Mouse (Mus musculus): Measurements from ENCODE around the gene Tmed10. TPM values are rescaled to one million over a fixed set of nuclear protein-coding genes. Genes with fewer than 3 reads are reported as not detected.

Tmed10 gene
- polyA plus RNA-seq, 1 experiment from 2014 or later = 323 TPM

- no peak for ATAC-seq (replicated peaks; ENCODE audit: low FRiP score)
- H3K27ac ChIP-seq = no peak overlapping the region
- H3K4me1 ChIP-seq = 0 out of 2 replicates have a peak, but pooled peaks cover 3% of the 10 kb centered on the region
- WGBS = 92% methylated on average over 6 of the region's 6 CpGs
- H3K4me3 ChIP-seq (replicated peaks) = no peak overlapping the region
- no peak overlapping the region for H3K4me2 ChIP-seq
- no peaks in the 10 kb centered on the region for H3K9me3 ChIP-seq (replicated peaks)
- peaks cover 72% of the 10 kb centered on the region for H3K36me3 ChIP-seq
- H3K27me3 ChIP-seq = no peaks in the 10 kb centered on the region
- no peak overlapping the region for H3K9ac ChIP-seq
These were observed 29.1 kb downstream of the Tmed10 start for GRCm38 (mm10) chr12:85345559-85345958.

GRCm38 (mm10) chr12:85344252-85344651 is 30.4 kb downstream of the Tmed10 start:
- 57% methylated on average over 7 of the region's 7 CpGs for WGBS
- no peak overlapping the region for H3K4me2 ChIP-seq

GRCm38 (mm10) chr12:85342310-85342709 is 32.3 kb downstream of the Tmed10 start:
- 84% methylated on average over 3 of the region's 4 CpGs for WGBS
- no peak for ATAC-seq (replicated peaks; ENCODE audit: low FRiP score)

More at GRCm38 (mm10) chr12:85344252-85344651, 30.4 kb downstream of the Tmed10 start:
- peaks cover 60% of the 10 kb centered on the region for H3K36me3 ChIP-seq
- no peak overlapping the region for H3K9ac ChIP-seq
- no peaks in the 10 kb centered on the region for H3K9me3 ChIP-seq (replicated peaks)
- no peak overlapping the region for H3K4me3 ChIP-seq (replicated peaks)
- ATAC-seq (replicated peaks; ENCODE audit: low FRiP score) = no peak
- H3K4me1 ChIP-seq = peaks cover 8% of the 10 kb centered on the region
- H3K27me3 ChIP-seq = no peaks in the 10 kb centered on the region
- no peak overlapping the region for H3K27ac ChIP-seq

GRCm38 (mm10) chr12:85341131-85341530 is 33.5 kb downstream of the Tmed10 start:
- Histone ChIP-seq H3K36me3 (peaks cover 38% of the 10 kb centered on the region), H3K9me3 (replicated peaks) (no peaks in the 10 kb centered on the region), H3K27ac (no peak overlapping the region), H3K4me1 (peaks cover 17% of the 10 kb centered on the region), H3K9ac (no peak overlapping the region), H3K27me3 (no peaks in the 10 kb centered on the region), H3K4me2 (no peak overlapping the region), H3K4me3 (replicated peaks) (no peak overlapping the region)
- ATAC-seq (replicated peaks; ENCODE audit: low FRiP score) = no peak
- WGBS = 63% methylated on average over 1 of the region's 1 CpGs

More at GRCm38 (mm10) chr12:85342310-85342709, 32.3 kb downstream of the Tmed10 start:
- H3K36me3 ChIP-seq = peaks cover 41% of the 10 kb centered on the region
- H3K27ac ChIP-seq = no peak overlapping the region
- H3K4me2 ChIP-seq = no peak overlapping the region
- H3K4me1 ChIP-seq = peaks cover 17% of the 10 kb centered on the region
- H3K4me3 ChIP-seq (replicated peaks) = no peak overlapping the region
- no peak overlapping the region for H3K9ac ChIP-seq
- H3K9me3 ChIP-seq (replicated peaks) = no peaks in the 10 kb centered on the region
- H3K27me3 ChIP-seq = no peaks in the 10 kb centered on the region

GRCm38 (mm10) chr12:85339947-85340346 is 34.7 kb downstream of the Tmed10 start:
- Histone ChIP-seq H3K9ac (0 out of 2 replicates have a peak overlapping the region, but pooled peaks have one; percentile 11), H3K9me3 (replicated peaks) (no peaks in the 10 kb centered on the region), H3K4me2 (peak overlapping the region; percentile 70), H3K4me3 (replicated peaks) (peak overlapping the region; percentile 99), H3K36me3 (peaks cover 38% of the 10 kb centered on the region), H3K27me3 (no peaks in the 10 kb centered on the region), H3K4me1 (peaks cover 17% of the 10 kb centered on the region), H3K27ac (peak overlapping the region; percentile 62)
- 35% methylated on average over 4 of the region's 4 CpGs for WGBS
- ATAC-seq (replicated peaks; ENCODE audit: low FRiP score) = no peak

- peak within 1 kb of the TSS; percentile 95 for H3K27ac ChIP-seq
- under 1% methylated on average over 36 of the region's 36 CpGs for WGBS
- H3K36me3 ChIP-seq = peaks cover 39% of the 10 kb centered on the region
- peak within 1 kb of the TSS; percentile 99 for H3K4me3 ChIP-seq (replicated peaks)
- peak within 1 kb of the TSS; percentile 70 for H3K4me2 ChIP-seq
- no peaks in the 10 kb centered on the region for H3K9me3 ChIP-seq (replicated peaks)
- peaks cover 17% of the 10 kb centered on the region for H3K4me1 ChIP-seq
- ATAC-seq (replicated peaks; ENCODE audit: low FRiP score) = peak; percentile 91
- peak within 1 kb of the TSS; percentile 99 for H3K9ac ChIP-seq
- H3K27me3 ChIP-seq = no peaks in the 10 kb centered on the region
These were observed 35.4 kb downstream of the Tmed10 start, which contains the start of gene Nek9 for GRCm38 (mm10) chr12:85339243-85339729. TSS of gene Nek9 (minus strand) at chr12:85339362.

GRCm38 (mm10) chr12:85338815-85339214 is 35.8 kb downstream of the Tmed10 start:
- peaks cover 17% of the 10 kb centered on the region for H3K4me1 ChIP-seq
- H3K27ac ChIP-seq = peak overlapping the region; percentile 95
- H3K36me3 ChIP-seq = peaks cover 39% of the 10 kb centered on the region
- H3K27me3 ChIP-seq = no peaks in the 10 kb centered on the region
- H3K9me3 ChIP-seq (replicated peaks) = no peaks in the 10 kb centered on the region
- WGBS = 1% methylated on average over 40 of the region's 42 CpGs
- H3K4me3 ChIP-seq (replicated peaks) = peak overlapping the region; percentile 99
- H3K9ac ChIP-seq = peak overlapping the region; percentile 99
- ATAC-seq (replicated peaks; ENCODE audit: low FRiP score) = peak; percentile 78
- H3K4me2 ChIP-seq = peak overlapping the region; percentile 70

- Histone ChIP-seq H3K36me3 (peaks cover 41% of the 10 kb centered on the region), H3K4me1 (peaks cover 17% of the 10 kb centered on the region), H3K4me3 (replicated peaks) (peak overlapping the region; percentile 99), H3K27me3 (no peaks in the 10 kb centered on the region), H3K9ac (peak overlapping the region; percentile 99; the same call in 1 of the 2 replicates), H3K27ac (no peak overlapping the region), H3K9me3 (replicated peaks) (no peaks in the 10 kb centered on the region), H3K4me2 (peak overlapping the region; percentile 70)
- WGBS = 82% methylated on average over 6 of the region's 6 CpGs
- ATAC-seq (replicated peaks; ENCODE audit: low FRiP score) = no peak
These were observed 36.9 kb downstream of the Tmed10 start for GRCm38 (mm10) chr12:85337567-85338311.

GRCm38 (mm10) chr12:85330153-85330552 is 44.5 kb downstream of the Tmed10 start:
- H3K36me3 ChIP-seq = peaks cover 94% of the 10 kb centered on the region
- 89% methylated on average over 7 of the region's 7 CpGs for WGBS
- no peak overlapping the region for H3K4me3 ChIP-seq (replicated peaks)
- H3K4me1 ChIP-seq = no peaks in the 10 kb centered on the region
- no peak overlapping the region for H3K27ac ChIP-seq
- no peak for ATAC-seq (replicated peaks; ENCODE audit: low FRiP score)
- no peak overlapping the region for H3K9ac ChIP-seq
- no peak overlapping the region for H3K4me2 ChIP-seq
- H3K27me3 ChIP-seq = no peaks in the 10 kb centered on the region
- H3K9me3 ChIP-seq (replicated peaks) = no peaks in the 10 kb centered on the region

GRCm38 (mm10) chr12:85308651-85309050 is 66.0 kb downstream of the Tmed10 start:
- WGBS = 86% methylated on average over 3 of the region's 3 CpGs
- no peak overlapping the region for H3K27ac ChIP-seq
- ATAC-seq (replicated peaks; ENCODE audit: low FRiP score) = no peak
- H3K4me1 ChIP-seq = peaks cover 3% of the 10 kb centered on the region
- H3K36me3 ChIP-seq = peaks cover 99% of the 10 kb centered on the region
- H3K9me3 ChIP-seq (replicated peaks) = no peaks in the 10 kb centered on the region
- H3K4me3 ChIP-seq (replicated peaks) = no peak overlapping the region
- no peaks in the 10 kb centered on the region for H3K27me3 ChIP-seq
- H3K9ac ChIP-seq = no peak overlapping the region
- H3K4me2 ChIP-seq = no peak overlapping the region

GRCm38 (mm10) chr12:85305247-85305892 is 69.3 kb downstream of the Tmed10 start:
- Histone ChIP-seq H3K27me3 (no peaks in the 10 kb centered on the region), H3K27ac (peak overlapping the region; percentile 54), H3K9me3 (replicated peaks) (no peaks in the 10 kb centered on the region), H3K4me2 (peak overlapping the region; percentile 22; the same call in 1 of the 2 replicates), H3K4me3 (replicated peaks) (no peak overlapping the region), H3K9ac (no peak overlapping the region), H3K36me3 (peaks cover 97% of the 10 kb centered on the region), H3K4me1 (peaks cover 3% of the 10 kb centered on the region)
- 37% methylated on average over 16 of the region's 16 CpGs for WGBS
- ATAC-seq (replicated peaks; ENCODE audit: low FRiP score) = peak; percentile 58

GRCm38 (mm10) chr12:85304725-85305124 is 69.9 kb downstream of the Tmed10 start:
- Histone ChIP-seq H3K4me2 (no peak overlapping the region), H3K36me3 (peaks cover 94% of the 10 kb centered on the region), H3K9ac (no peak overlapping the region), H3K4me3 (replicated peaks) (no peak overlapping the region), H3K9me3 (replicated peaks) (no peaks in the 10 kb centered on the region), H3K27me3 (no peaks in the 10 kb centered on the region), H3K4me1 (peaks cover 5% of the 10 kb centered on the region), H3K27ac (no peak overlapping the region)
- 62% methylated on average over 4 of the region's 4 CpGs for WGBS
- ATAC-seq (replicated peaks; ENCODE audit: low FRiP score) = 0 out of 2 replicates have a peak, but pooled peaks have one; percentile 8

All from kidney, embryonic 15.5 days (tissue).